Mouse (Mus musculus) limb, embryonic 11.5 days (tissue): ENCODE measurements around the gene Trp53inp2. TPM values are rescaled to one million over a fixed set of nuclear protein-coding genes. Genes with fewer than 3 reads are reported as not detected.

Experiments
- ATAC-seq: fragments of 200-750 bp; cut with Nextera tagmentation; 2 replicates; pipeline ENCODE4 v1.8.0; 2017; ENCODE audit warnings: low read depth; ENCODE audit not compliant: insufficient number of reproducible peaks, low FRiP score, low TSS enrichment
- DNase-seq: peaks from one replicate; pipeline ENCODE4 v3.0.0-alpha.2; 2015; ENCODE audit warnings: low spot score
- H3K27ac ChIP-seq: fragments of 300-500 bp; sonication (generic); replicated peaks from 2 replicates; pipeline ENCODE4 v1.5.1; 2014; ENCODE audit warnings: low read depth, mild to moderate bottlenecking, low read length
- H3K27me3 ChIP-seq: fragments of 300-500 bp; sonication (generic); 2 replicates; pipeline ENCODE4 v1.6.1; 2014; ENCODE audit warnings: mild to moderate bottlenecking, low read length, mixed read lengths; ENCODE audit not compliant: control insufficient read depth, insufficient read depth
- H3K36me3 ChIP-seq: fragments of 300-500 bp; sonication (generic); 2 replicates; pipeline ENCODE4 v1.6.1; 2014; ENCODE audit warnings: mild to moderate bottlenecking, low read length, moderate library complexity, mixed read lengths; ENCODE audit not compliant: control insufficient read depth, insufficient read depth
- H3K4me1 ChIP-seq: fragments of 300-500 bp; sonication (generic); 2 replicates; pipeline ENCODE4 v1.6.1; 2014; ENCODE audit warnings: low read length, mixed read lengths; ENCODE audit not compliant: control insufficient read depth, insufficient read depth
- H3K4me2 ChIP-seq: fragments of 300-500 bp; sonication (generic); 2 replicates; pipeline ENCODE4 v1.6.1; 2014; ENCODE audit warnings: low read depth, mild to moderate bottlenecking, moderate library complexity; ENCODE audit not compliant: severe bottlenecking
- H3K4me3 ChIP-seq: fragments of 300-500 bp; sonication (generic); 2 replicates; pipeline ENCODE4 v1.5.1; 2014; ENCODE audit warnings: low read depth, low read length
- H3K9ac ChIP-seq: fragments of 300-500 bp; sonication (generic); 2 replicates; pipeline ENCODE4 v1.6.1; 2014; ENCODE audit warnings: mild to moderate bottlenecking, low read length
- H3K9me3 ChIP-seq: fragments of 300-500 bp; sonication (generic); 2 replicates; pipeline ENCODE4 v1.6.1; 2016; ENCODE audit warnings: low read length; ENCODE audit not compliant: control insufficient read depth
- WGBS: fragments of 180-500 bp; shearing (Covaris S2); extraction: QIAGEN DNeasy Blood & Tissue Kit; methylation state at CpG from one replicate; pipeline ENCODE4 v1.1.7; 2014; 5-methylcytosine and 5-hydroxymethylcytosine counted together
- polyA plus RNA-seq: library from polyadenylated mRNA; unstranded; fragments of >200 nt; fragmentation: Nextera tagmentation; extraction: Ambion mirVana; gene quantifications from 2 replicates; pipeline ENCODE4 v1.2.1, GENCODE M21; 2014

The Trp53inp2 gene
- polyA plus RNA-seq, 1 experiment from 2014 or later = 17.5 TPM

DNA sequence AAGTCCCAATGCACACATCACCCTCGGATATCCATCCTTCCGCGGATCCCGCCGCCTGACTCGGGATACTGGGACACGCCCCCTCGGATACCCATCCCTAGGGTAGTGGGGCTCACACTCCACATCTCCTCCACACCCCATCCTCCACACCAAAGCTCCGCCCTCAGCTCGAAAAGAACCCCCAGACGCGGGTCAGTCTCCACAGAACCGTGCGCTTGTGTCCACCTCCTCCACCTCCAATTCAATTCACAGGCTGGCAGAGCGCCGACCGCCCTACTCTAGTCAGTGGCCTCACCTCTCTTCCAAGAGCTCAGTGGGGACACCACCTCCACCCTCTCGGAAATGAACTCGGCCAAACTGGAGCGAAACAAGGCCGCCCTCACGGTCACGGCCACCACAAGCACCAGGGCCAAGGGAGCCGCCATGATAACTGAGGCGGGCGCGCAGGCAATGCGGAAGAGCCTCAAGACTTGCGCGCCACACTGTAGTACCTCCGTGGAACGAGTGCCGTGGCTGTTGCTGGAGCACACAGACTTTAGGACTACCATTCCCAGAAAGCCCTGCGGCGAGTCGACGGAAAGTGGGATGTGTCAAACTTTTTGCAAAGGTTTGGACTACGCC, 23.8 kb upstream of the Trp53inp2 start, which contains the start of gene Pigu:
TSS of gene Pigu (minus strand) at position 460 of the 621 bp plus-strand sequence.
- Histone ChIP-seq H3K27me3 (no peaks in the 10 kb centered on the region), H3K36me3 (no peaks in the 10 kb centered on the region), H3K4me3 (peak within 1 kb of the TSS; percentile 88), H3K4me1 (no peaks in the 10 kb centered on the region), H3K27ac (no peak within 1 kb of the TSS; the same call in 1 of the 2 replicates), H3K9me3 (no peaks in the 10 kb centered on the region), H3K9ac (peak within 1 kb of the TSS; percentile 80), H3K4me2 (peak within 1 kb of the TSS; percentile 60)
- WGBS = under 1% methylated on average over 38 of the region's 38 CpGs
- ATAC-seq (peak; percentile 97), DNase-seq (peak; percentile 95)

DNA sequence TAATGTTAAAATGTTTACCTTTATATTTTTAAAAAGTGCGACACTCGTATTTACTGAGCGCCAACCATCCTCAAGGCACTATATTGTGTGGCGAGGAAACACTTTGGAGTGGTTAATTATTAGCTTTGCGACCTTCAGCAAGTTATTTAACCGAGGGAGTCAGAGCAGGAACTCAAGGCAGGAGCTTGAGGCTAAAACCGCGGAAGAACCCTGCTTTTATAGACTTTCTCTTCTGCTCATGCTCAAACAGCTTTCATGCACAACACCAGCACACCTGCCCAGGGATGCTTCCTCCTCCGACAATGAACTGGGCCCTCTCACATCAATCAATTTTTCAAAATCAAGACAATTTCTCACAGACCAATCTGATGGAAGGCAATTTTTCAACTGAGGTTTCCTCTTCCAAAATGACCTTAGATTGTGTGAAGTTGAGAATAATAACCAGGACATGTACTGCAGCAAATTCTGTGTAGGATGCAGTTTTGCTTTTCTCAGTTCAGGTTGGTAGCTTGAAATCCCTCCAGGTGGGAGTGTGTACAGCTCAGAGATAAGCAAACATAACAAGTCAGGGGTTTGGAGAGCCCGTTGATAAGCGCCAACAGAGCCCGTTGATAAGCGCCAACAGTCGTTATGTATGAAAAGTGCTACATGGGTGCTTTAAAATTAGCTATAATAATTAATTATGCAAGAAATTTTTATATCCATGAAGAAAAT, 23.0 kb upstream of the Trp53inp2 start:
- no peaks in the 10 kb centered on the region for H3K36me3 ChIP-seq
- H3K27me3 ChIP-seq = no peaks in the 10 kb centered on the region
- peak overlapping the region; percentile 88 for H3K4me3 ChIP-seq
- peak; percentile 22 for DNase-seq
- peak overlapping the region; percentile 37 for H3K9ac ChIP-seq
- peak overlapping the region; percentile 57 for H3K4me2 ChIP-seq
- WGBS = 36% methylated on average over 14 of the region's 14 CpGs
- ATAC-seq = peak; percentile 26; the same call in 1 of the 2 replicates
- H3K4me1 ChIP-seq = no peaks in the 10 kb centered on the region
- no peaks in the 10 kb centered on the region for H3K9me3 ChIP-seq
- no peak overlapping the region for H3K27ac ChIP-seq

DNA sequence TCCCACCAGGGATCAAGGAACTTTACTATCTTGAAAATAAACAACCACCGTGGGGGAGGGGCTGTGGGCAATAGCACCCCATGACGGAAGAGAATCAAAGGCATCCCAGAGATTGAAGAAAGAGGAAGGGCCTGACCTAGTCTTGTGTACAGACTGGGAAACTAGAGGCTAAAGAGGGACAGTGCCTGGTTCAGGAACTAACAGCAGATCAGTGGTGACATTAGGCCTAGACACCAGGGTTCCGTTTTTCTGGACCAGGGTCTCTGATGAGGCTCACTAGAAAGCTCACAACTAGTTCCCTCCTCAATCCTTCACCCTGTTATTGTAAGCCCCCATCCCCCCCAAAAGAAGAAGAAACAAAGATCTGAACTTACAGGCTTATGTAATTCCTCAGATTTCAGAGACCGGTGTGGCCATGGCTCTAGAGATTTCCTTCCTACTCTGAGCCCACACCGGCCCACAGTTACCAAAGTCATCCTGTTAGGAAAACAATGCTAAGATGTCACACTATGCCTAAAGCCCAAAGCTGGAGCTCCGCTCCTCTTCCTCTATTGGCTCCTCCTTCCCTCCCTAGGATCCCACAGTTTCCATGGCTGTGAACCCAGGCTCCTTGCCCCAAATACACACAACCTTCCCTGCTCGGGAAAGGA, 13.1 kb upstream of the Trp53inp2 start:
- no peak overlapping the region for H3K4me3 ChIP-seq
- H3K9ac ChIP-seq = no peak overlapping the region
- H3K27me3 ChIP-seq = no peaks in the 10 kb centered on the region
- no peak overlapping the region for H3K4me2 ChIP-seq
- DNase-seq (no peak), ATAC-seq (no peak)
- 83% methylated on average over 7 of the region's 7 CpGs for whole genome bisulfite sequencing
- H3K4me1 ChIP-seq = no peaks in the 10 kb centered on the region
- H3K36me3 ChIP-seq = no peaks in the 10 kb centered on the region
- H3K27ac ChIP-seq = no peak overlapping the region
- no peaks in the 10 kb centered on the region for H3K9me3 ChIP-seq

DNA sequence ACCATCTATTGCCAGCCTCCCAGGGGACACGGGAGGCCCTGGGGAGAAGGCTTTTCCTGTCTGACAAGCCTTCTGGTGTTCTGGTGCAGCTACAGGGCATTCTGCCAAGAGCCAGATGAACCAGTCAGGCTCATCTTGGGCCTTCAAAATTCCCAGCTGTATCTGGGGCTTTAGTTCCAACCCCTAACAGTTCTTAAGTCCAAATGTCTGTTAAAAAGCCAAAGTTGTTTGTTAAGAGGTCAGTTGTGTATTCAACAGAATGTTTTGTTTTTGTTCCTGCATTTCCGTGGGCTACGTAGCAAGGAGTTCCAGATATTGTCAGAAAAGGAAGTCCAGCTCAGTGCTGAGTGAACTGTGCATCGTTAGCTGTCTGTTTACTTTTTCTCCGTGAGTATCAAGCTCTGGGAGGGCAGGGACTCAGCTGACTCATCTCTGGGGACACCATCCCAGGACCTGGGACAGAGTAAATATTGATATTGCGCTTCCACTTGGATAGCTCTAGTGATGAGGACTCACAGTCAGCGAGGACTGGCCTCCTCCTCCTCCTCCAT, 11.5 kb upstream of the Trp53inp2 start:
- H3K36me3 ChIP-seq = no peaks in the 10 kb centered on the region
- 70% methylated on average over 7 of the region's 7 CpGs for WGBS
- H3K4me2 ChIP-seq = no peak overlapping the region
- no peaks in the 10 kb centered on the region for H3K9me3 ChIP-seq
- DNase-seq (no peak), ATAC-seq (no peak)
- no peak overlapping the region for H3K27ac ChIP-seq
- H3K4me1 ChIP-seq = no peaks in the 10 kb centered on the region
- no peaks in the 10 kb centered on the region for H3K27me3 ChIP-seq
- no peak overlapping the region for H3K4me3 ChIP-seq
- no peak overlapping the region for H3K9ac ChIP-seq

DNA sequence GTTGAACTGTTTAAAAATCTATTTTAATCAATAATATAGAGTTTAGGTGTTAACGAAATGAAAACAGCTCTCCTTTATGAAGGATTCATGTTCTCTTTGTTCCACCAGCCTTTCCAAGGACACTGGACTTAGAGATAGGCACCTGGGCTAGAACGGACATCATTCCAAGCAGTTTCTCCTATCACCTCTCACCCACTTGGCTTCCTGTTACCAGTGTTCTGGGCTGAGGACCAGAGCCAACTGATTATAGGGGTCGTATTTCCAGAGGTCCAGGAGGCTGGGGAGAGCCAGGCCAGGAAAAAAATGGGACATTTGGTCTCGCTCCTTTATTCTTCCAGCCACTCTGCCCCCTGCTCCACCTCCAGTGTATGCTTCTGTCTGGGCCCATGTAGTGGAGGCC, 8.4 kb upstream of the Trp53inp2 start:
- Histone ChIP-seq H3K27ac (no peak overlapping the region), H3K36me3 (no peaks in the 10 kb centered on the region), H3K4me1 (no peaks in the 10 kb centered on the region), H3K9ac (no peak overlapping the region), H3K4me3 (no peak overlapping the region), H3K9me3 (no peaks in the 10 kb centered on the region), H3K27me3 (no peaks in the 10 kb centered on the region), H3K4me2 (no peak overlapping the region)
- no peak for DNase-seq
- no peak for ATAC-seq
- WGBS = 51% methylated on average over 4 of the region's 4 CpGs

DNA sequence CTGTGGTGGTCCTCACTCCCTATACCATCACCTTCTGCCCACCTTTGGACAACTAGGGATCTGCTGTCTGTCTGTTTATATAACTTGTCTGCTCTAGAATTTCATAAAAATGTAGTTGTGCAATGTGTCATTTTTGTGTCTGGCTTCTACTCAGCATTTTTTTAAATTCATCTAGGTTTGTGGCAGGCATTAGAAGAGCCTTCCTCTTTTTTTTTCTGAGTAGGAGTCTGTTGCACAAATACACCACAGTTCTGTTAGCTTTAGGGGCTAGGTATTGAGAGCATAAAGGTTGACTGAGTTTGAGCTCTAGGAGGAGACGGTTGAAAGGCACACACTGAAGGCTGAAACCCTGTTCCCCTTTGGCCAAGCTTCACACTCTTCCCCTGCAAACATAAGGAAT, 7.6 kb upstream of the Trp53inp2 start:
- WGBS = 93% methylated on average over 1 of the region's 1 CpGs
- Histone ChIP-seq H3K4me3 (no peak overlapping the region), H3K27me3 (no peaks in the 10 kb centered on the region), H3K9me3 (no peaks in the 10 kb centered on the region), H3K4me2 (no peak overlapping the region), H3K9ac (no peak overlapping the region), H3K36me3 (no peaks in the 10 kb centered on the region), H3K4me1 (no peaks in the 10 kb centered on the region), H3K27ac (no peak overlapping the region)
- DNase-seq (no peak), ATAC-seq (no peak)

DNA sequence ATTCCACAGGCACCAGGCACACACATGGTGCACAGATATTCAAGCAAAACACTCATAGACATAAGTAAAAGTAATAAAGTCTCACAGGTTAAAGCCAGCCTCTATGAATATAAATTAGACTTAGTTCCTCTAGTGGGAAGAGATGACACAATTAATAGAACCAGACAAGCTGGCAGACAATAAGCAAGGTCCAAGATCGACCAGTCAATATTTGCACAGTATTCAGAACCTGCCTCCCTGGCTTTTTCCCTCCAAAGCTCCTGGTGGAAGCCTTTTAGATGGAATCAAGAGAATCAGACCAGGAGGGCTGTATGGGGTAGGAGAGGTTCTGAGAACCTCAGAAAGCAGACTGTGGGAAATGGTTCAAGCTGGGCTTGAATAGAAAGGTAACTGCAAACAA, 7.0 kb upstream of the Trp53inp2 start:
- Histone ChIP-seq H3K9ac (no peak overlapping the region), H3K4me3 (no peak overlapping the region), H3K4me2 (no peak overlapping the region), H3K9me3 (no peaks in the 10 kb centered on the region), H3K4me1 (no peaks in the 10 kb centered on the region), H3K27me3 (no peaks in the 10 kb centered on the region), H3K36me3 (no peaks in the 10 kb centered on the region), H3K27ac (no peak overlapping the region)
- ATAC-seq (no peak), DNase-seq (no peak)
- whole genome bisulfite sequencing = 87% methylated on average over 1 of the region's 1 CpGs

DNA sequence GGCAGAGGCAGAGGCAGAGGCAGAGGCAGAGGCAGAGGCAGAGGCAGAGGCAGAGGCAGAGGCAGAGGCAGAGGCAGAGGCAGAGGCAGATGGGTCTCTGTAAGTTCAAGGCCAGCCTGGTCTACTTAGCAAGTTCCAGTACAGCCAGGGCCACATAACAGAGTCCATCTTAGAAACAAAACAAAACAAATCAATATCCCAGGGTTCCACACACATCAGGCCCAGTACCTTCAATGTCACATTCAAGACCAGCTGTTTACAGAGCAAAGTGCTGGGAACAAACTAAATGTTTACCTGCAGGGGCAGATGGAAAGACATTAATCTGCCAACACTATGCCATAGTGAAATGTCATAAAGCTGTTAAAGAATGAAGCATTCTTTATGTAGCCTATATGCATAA, 6.3 kb upstream of the Trp53inp2 start:
- ATAC-seq (no peak), DNase-seq (no peak)
- Histone ChIP-seq H3K27ac (no peak overlapping the region), H3K9me3 (no peaks in the 10 kb centered on the region), H3K36me3 (no peaks in the 10 kb centered on the region), H3K27me3 (no peaks in the 10 kb centered on the region), H3K4me2 (no peak overlapping the region), H3K4me3 (no peak overlapping the region), H3K4me1 (no peaks in the 10 kb centered on the region), H3K9ac (no peak overlapping the region)
